Mouse (Mus musculus): ENCODE measurements at regions not wholly inside any gene's neighbourhood (a gene's known extent, or its start where the extent isn't known, plus 50 kb on each side); places are given as distances from the start of the nearest gene placed in this dataset.

DNA sequence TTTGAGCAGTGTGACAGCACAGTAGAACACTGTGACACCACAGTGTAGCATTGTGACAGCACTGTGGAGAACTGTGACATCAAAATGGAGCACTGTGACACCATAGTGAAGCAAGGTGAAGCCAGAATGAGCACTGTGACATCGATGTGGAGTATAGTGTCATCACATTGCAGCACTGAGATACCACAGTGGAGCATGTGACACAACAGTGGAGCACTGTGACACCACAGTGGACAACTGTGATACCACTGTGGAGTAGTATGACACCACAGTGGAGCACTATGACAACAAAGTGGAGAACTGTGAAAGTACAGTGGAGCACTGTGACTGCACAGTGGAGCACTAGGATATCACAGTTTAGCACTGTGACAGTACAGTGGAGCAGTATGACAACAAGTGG is 97.8 kb upstream of the Vmn1r2 start:
- TF ChIP-seq CTCF (IDR thresholded peaks at IDR 0.05; ENCODE audit: low read depth) = no peak
- TF ChIP-seq EP300 (IDR thresholded peaks at IDR 0.05; ENCODE audit: low read depth) = no peak
